Mouse (Mus musculus) left cerebral cortex, adult 11 months (tissue): ENCODE measurements around the gene Hist1h4n.
"Not testable (repeated sequence)": the region's sequence is repeated elsewhere in the genome, so short reads cannot be mapped to it uniquely, and the experiment has no call there.

Experiments used
- DNase-seq: peaks from one replicate; pipeline ENCODE4 v3.0.0; 2022; ENCODE audit warnings: low spot score

The Hist1h4n gene

GRCm38 (mm10) chr13:21831418-21832394 lies at the start of gene Hist1h4n:
Hist1h4n (minus strand) TSS chr13:21832196.
- DNase-seq = not testable (repeated sequence)

DNA sequence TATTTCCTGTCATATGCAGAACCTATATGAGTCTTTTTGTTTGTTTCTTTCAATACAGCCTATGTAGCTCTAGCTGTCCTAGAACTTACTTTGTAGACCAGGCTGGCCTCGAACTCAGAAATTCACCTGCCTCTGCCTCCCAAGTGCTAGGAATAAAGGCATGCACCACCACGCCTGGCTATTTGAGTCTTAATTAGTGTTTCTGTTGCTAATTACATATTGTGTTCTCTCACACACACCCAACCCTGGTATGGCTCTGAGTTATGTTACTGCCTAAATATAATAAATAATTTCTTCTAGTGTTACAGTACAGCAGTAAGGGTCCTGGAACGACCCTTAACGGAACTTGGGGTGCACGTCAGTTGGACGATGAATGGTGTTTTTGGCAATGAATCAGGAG lies 48.7 kb upstream of the Hist1h4n start:
- DNase-seq = no peak

DNA sequence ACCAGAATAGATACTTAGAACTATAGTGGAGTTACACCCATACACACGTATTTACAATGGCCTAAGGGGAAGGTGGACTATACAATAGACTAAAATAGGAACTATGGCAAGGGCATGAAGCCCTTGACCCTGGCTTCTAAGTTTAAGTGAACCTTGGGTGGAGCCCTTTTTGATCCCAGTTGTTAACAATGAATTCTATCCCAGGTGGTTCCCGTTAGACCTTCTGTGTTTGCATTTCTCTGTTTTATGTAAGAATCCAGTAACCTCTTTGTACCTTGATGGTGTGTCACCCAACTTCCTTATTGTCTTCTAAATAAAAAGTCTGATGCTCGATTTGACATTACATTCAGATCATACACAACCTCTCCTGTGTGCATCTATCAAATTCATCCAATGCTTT lies 33.5 kb upstream of the Hist1h4n start:
- not testable (repeated sequence) for DNase-seq

DNA sequence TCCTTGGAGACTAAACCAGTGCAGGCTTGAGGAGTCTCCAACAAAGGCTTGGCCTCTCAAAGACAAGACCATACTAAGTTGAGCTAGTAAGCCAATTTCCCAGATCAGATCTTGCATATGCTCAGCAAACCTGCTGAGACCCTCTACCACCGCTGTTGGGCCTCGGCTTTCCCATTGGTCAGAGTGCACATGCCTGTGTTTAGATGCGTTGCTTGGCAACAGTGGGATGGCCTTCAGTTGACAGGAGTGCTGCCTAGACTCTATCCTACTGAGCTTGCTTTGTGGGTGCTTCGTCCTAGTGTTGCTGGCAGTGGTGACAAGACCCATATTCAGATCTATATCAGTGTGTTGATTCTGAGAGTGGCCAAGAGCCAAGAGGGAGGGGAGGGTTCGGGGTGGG lies 29.6 kb upstream of the Hist1h4n start:
- no peak for DNase-seq

DNA sequence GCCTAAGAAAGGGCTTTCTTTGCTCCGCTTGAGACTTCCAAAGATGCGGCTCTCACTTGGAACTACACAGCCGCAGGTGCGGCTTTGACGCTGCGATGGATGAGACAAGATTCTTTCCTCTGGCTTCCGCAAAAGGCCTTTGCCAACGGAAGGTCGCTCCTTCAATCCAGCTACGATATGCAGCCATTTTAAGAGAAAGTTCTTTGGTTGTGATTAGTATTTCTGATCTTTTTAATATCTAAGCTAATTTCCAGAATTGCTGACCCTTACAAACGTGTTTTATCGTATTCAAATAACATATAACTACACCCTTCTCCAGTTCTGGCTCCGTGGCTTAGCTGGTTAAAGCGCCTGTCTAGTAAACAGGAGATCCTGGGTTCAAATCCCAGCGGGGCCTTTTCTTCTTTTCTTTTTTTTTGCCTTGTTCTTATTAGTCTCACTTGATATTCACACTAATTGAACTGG lies 23.7 kb upstream of the Hist1h4n start:
- peak; percentile 51 for DNase-seq

GRCm38 (mm10) chr13:21855146-21855545 lies 23.1 kb upstream of the Hist1h4n start:
- DNase-seq = peak; percentile 64

- DNase-seq = no peak
These were observed 20.4 kb upstream of the Hist1h4n start for GRCm38 (mm10) chr13:21852215-21852945.

DNA sequence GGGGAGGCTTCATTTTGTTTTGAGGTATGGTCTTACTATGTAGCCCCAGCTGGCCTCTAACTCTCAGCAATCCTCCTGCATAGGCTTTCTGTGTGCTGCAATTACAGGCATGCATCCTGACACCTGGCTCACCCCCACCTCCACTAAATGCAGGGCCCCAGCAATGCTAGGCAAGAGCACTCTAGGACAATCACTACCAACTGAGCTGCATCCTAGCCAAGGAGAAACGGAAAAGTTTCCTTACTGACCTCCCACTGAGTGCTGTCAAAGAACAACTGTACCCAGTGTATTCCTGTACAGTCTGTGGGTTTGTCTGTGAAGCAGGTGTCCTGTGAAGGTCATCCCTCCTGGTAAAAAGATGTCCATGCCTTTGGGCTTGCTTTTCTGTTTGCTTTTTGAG lies 18.7 kb upstream of the Hist1h4n start:
- not testable (repeated sequence) for DNase-seq

DNA sequence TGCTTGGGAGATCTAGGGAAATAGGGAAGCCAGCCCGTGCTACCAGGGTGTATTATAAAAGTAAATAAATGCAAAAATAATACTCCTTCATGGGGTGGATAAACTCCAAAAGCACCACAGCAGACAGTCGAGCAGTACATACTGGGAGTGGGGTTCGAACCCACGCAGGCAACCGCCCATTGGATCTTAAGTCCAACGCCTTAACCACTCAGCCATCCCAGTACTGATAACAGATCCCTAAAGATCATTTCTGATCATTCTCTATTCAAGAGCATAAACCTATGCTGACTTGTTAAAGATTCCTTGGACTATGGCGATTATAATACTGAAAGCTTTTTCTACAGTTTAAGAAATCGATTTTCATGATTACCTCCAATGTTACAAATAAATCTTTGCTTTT lies 15.9 kb upstream of the Hist1h4n start:
- no peak for DNase-seq

DNA sequence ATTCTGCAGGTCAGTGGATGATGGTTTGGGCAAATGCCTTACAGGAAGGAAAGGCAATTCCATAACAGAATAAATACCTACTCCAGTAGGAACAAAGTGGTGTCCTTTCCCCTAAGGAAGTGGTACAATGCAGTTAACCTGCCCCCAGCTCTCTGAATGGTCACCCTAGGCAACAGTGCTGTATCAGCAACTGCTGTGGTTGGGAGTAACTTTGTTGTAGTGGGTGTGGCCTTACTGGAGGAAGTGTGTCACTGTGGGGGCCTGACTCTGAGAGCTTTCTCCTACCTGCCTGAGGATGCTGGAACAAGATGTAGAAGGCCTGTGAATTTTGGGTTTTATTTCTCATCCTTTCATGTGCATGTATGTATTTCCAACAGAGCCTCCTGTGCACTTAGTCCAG lies 14.4 kb upstream of the Hist1h4n start:
- not testable (repeated sequence) for DNase-seq

- not testable (repeated sequence) for DNase-seq
These were observed 8.5 kb upstream of the Hist1h4n start for GRCm38 (mm10) chr13:21840508-21840907.

GRCm38 (mm10) chr13:21833461-21833860 lies 1.5 kb upstream of the Hist1h4n start, which contains the start of the genes Hist1h2ap and Hist1h2br:
Hist1h2ap (minus strand) TSS chr13:21833507.
Hist1h2br (plus strand) TSS chr13:21833743.
- not testable (repeated sequence) for DNase-seq

DNA sequence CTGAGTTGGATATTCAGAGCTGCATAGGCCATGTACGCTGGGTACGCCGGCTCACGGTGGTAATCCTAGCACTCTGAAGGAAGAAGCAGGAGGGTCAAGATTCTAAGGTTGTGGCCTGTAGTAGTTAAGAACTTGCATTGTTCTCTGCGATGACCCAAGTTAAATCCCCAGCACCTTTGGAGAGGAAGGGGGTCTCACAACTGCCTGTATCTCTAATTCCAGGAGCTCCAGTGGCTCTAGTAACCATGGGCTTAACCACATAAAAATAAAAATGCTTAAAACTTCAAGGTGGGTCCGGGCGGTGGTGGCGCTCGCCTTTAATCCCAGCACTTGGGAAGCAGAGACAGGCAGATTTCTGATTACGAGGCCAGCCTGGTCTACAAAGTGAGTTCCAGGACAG lies 1.7 kb downstream of the Hist1h4n start:
- no peak for DNase-seq

DNA sequence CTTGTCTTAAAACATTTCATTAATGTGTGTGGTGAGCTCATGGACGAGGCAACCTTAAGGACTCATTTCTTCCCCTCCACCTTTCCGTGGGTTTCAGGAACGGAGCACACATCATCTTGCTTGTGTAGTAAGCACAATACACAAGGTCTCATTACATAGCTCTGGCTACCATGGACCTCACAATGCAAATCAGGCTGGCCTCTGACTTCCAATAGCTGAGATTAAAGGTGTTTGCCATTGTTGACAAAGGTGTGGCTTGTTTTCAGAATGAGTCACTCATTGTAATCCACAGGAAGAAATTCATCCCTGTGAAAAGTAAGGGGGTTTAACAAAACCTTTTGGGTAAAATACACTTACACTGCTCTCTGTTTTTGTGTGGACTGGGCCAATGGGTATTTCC lies 3.5 kb downstream of the Hist1h4n start:
- no peak for DNase-seq

- not testable (repeated sequence) for DNase-seq
These were observed 11.7 kb downstream of the Hist1h4n start for GRCm38 (mm10) chr13:21820082-21820890.

GRCm38 (mm10) chr13:21812092-21812491 lies 19.9 kb downstream of the Hist1h4n start:
- not testable (repeated sequence) for DNase-seq

- DNase-seq = not testable (repeated sequence)
These were observed 20.5 kb downstream of the Hist1h4n start, which contains the start of gene Hist1h4m for GRCm38 (mm10) chr13:21811539-21811938. Hist1h4m (plus strand) TSS chr13:21811746.

DNA sequence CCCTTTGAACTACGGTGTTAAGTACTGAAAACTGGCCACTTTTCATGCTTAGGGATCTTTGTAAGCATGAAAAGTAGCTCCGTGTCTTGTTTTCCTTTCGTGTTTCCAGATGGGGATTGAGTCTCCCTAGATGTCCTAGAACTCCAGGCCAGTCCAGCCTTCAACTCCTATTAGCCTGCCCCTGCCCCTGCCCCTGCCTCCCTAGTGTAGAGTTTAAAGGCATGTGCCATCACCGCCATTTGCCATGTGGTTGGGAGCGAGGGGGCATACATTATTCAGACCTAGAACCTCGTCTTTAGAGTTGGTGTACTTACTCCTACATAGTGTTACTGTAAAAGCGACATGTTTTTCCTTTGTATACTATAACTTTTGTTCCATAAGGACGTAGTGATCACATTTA lies 20.9 kb downstream of the Hist1h4n start:
- not testable (repeated sequence) for DNase-seq

DNA sequence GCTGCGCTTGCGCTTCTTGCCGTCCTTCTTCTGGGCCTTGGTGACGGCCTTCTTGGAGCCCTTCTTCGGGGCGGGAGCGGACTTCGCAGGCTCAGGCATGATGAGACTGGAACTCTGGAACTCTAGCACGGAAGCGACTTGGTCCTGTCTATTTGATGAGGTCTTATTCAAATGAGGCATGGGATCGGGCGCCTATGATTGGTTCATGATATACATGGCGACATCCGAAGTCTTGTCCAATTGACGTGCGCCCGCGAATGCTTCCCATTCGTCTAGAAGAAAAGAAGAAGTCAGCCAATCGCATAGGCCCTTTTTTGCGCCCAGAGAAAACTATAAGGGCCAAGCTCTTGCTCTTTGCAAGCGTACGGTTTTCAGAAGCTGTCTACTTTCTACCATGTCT lies 21.9 kb downstream of the Hist1h4n start, which contains the start of the genes Hist1h2bq and Hist1h2ao:
Gene Hist1h2bq (minus strand): TSS at position 125 of the 400 bp plus-strand sequence.
Gene Hist1h2ao (plus strand): TSS at position 393 of the 400 bp plus-strand sequence.
- DNase-seq = not testable (repeated sequence)

DNA sequence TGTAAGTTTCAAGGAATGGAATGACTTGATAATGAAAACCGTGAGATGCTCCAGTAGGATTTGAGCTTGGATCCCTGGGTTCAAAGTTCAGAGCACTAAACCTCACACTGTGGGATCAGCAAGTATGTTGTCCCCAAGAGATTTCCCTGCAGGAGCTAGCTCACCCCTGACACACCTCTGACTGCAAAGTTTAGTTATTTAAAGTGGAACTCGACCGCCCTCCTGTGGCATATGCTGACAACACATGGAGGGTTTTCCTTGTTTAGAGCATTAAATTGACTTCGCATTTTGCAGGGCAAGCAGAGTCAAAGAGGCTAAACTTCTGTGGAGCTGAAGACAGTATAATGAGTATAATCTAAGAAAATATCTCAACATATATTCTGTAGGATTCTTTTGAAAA lies 28.9 kb downstream of the Hist1h4n start:
- DNase-seq = not testable (repeated sequence)

GRCm38 (mm10) chr13:21797163-21797562 lies 34.8 kb downstream of the Hist1h4n start:
- not testable (repeated sequence) for DNase-seq
